Mouse (Mus musculus) liver, postnatal 0 days (tissue): ENCODE measurements around the gene Calm1.

Experiments
- CTCF ChIP-seq: sonication (generic); IDR thresholded peaks from 2 replicates; pipeline ENCODE4 v1.5.1; 2016; ENCODE audit warnings: antibody characterized with exemption, low read depth
- EP300 ChIP-seq: IDR thresholded peaks from 2 replicates; pipeline ENCODE4 v1.6.1; 2016; ENCODE audit warnings: antibody characterized with exemption, low read depth, mild to moderate bottlenecking

DNA sequence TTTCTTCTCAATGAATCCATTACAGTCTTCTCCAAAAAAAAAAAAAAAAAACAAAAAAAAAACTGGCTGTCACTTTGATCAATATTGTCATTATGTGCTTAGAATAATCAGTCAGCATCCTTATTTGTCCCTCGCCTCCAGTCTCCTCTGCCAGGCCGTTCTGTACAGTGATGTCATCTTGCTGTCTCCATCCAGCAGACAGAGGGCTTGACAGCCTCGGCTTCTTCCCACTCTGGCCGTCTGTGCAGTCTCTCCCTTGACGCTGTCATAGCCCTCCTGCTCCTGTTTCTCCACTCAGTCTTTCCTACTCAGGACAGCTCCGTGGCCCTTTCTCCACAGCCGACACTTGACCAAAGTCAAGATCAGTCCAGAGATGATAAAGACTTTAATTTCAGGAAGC is 26.8 kb upstream of the Calm1 start:
- TF ChIP-seq CTCF (no peak), EP300 (no peak)
